Mouse (Mus musculus): Measurements from ENCODE around the gene Ilf2.
A peak's percentile ranks its signal among the peaks of the same experiment; 100 is the strongest.

Ilf2 gene

DNA sequence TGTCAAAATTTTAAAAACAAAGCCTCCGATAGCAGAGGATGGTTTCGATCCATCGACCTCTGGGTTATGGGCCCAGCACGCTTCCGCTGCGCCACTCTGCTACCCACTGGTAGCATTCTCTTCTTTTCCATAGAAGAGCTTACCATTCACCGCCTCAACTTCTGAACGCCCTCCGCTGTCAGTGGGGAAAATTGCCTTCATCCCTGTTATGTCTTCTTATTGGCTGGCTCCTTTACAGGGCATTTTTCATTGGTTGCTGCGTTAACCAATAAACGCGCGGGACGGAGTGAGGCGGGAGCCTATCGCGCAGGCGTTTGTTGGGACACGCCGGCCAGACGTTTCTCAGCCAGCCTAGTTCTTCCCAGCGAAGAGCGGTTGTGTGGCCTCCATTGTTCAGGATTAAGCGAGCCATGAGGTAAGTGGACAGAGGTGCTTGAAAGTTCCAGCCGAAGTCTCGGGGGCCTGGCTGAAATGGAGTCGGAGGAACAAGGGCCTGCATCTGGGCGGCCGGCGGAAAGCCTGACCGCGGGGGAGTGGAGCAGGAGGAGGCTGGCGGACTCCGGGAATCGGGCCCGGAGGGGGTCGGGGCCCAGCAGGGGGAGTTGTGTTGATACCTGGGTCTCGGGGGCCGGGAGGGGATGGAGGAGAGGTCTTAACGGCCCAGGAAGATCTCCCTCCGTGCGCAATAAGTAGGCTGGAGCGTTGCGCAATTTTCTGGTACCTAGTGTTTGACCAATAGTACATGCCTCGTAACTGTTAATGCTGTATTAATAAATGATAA lies at the start of gene Ilf2:
Ilf2 (plus strand) TSS at position 296 of the 781 bp plus-strand sequence.
- DNase-seq (ENCODE audit: low spot score in 2 of 2), result peak; percentile 96 to 98

DNA sequence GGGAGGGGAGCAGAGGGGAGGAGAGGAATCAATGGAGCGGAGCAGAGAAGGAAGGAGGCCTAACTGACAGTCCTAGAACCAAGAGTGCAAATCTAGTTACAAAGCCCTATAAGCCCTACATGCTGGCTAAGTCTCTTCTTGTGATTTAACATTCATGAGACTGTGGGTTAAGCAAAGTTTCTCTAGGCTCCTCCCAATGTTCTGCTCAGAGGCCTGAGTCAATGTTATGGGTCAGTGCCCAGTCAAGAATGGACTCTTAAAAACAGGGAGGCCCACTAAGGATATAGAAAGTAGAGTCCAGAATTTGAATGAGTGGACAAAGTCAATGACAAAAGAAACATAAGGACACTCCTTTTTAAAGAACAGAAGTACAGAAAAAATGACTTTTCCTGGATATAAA lies 48.4 kb upstream of the Ilf2 start:
- no peak for DNase-seq (ENCODE audit: low spot score in 2 of 2)

DNA sequence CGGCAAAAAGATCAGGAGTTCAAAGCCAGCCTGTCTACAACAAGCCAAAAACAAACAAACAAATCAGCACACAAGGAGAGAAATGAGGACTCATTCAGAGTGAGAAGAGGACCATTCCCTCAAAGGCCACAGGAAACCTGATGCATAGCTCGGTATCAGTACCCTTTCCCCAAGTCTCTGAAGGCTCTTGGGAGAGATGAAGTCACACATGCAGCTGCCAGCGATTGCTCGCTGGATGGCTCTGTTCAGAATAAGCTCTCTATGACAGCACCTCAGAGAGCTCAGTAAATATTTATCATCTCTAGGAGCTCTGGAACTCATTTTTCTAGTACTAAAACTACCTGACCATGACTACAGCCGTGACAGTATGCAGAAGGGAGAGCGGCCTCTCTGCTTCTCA lies 47.7 kb upstream of the Ilf2 start:
- DNase-seq (ENCODE audit: low spot score in 2 of 2), result no peak

DNA sequence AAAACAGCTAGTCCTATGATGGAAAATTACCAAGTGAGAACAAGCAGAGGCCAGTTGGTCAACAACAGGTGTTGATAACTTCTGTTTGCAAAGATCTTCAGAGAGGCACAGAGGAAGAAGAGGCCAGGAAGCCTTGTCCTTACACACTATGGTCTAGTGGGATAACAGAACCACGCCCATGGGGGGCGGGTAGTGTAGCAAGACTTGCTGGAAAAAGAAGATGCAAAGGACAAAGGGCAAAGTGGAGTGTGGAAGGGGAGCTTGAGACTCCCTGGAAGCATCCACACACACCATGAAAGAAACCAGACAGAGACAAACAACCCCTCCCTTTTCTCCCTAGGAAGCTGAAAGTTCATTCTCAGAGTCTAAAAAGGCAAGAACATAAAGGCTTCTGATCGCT lies 46.4 kb upstream of the Ilf2 start:
- no peak for DNase-seq (ENCODE audit: low spot score in 2 of 2)

DNA sequence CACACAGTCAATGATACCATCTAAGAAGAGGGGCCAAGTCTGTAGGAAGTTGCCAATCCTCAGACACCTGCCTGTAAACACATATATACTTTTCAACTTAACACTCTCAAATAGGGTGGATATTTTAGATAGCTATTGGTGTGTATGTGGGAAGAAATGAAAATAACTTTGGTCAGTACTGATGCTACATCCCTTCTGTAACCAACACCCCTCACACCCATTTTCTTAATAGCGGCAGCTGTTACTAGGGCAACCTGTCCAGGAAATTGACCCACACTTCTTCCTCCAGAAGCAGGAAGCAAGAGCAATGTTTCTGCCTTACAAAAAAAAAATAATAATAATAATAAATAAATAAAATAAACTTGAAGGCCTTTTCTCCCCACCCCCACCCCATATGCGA lies 43.6 kb upstream of the Ilf2 start:
- no peak for DNase-seq (ENCODE audit: low spot score in 2 of 2)

GRCm38 (mm10) chr3:90432811-90433219 lies 43.1 kb upstream of the Ilf2 start:
- DNase-seq (ENCODE audit: low spot score in 2 of 2), result peak; percentile 49 to 70

DNA sequence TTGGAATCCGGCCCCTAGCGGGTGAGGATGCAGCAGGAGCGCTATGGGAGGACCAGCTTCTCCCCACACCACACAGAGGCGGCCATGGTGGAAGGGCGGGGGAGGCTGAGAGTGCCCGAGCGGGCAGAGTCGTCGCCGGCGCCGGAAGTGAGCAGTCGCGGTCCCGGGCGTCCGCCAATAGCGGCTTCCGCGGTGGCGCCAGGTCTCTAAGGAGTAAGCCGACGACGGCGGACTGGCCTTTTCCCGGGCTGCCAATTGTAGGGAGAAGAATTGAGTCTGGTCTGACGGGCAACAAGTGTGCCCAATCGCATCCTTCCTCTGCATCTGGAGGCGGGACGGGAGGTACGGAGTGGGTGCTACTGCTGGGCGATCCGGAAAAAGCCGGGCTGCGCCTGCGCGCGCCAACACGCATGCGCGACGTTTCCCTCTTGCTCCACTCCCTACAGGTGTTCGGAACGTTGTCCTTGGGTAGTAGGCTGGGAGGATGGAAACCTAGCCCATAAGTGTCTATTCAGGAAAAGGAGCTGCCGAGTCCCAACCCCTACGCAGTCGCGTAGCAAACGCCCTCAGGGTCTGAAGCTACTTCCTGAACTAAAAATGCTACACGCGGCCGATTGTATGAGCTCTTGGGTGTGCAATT lies 42.4 kb upstream of the Ilf2 start, which contains the start of gene Ints3:
Ints3 (minus strand) TSS at position 242 of the 640 bp plus-strand sequence.
- DNase-seq (ENCODE audit: low spot score in 2 of 2), result peak; percentile 100

GRCm38 (mm10) chr3:90434073-90434730 lies 41.7 kb upstream of the Ilf2 start:
- no peak for DNase-seq (ENCODE audit: low spot score in 2 of 2)

DNA sequence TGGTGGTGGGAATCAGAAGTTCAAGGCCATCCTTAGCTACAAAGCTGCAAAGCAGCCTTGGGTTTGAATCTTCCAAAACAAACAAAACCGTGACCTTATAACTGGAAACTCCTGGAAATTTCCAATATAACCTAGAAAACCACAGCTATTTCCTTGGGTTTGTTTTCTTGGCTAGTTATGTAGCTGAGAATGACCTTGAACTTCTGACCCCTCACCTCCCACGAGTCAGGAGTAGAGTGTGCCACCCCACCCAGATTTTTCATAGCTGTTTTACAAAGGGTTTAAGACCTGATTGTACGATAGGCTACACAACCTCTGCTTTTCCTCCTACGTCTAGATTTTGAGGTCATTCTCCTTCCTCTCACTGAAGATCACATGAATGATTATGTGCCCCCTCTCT lies 38.8 kb upstream of the Ilf2 start:
- DNase-seq (ENCODE audit: low spot score in 2 of 2), result no peak

DNA sequence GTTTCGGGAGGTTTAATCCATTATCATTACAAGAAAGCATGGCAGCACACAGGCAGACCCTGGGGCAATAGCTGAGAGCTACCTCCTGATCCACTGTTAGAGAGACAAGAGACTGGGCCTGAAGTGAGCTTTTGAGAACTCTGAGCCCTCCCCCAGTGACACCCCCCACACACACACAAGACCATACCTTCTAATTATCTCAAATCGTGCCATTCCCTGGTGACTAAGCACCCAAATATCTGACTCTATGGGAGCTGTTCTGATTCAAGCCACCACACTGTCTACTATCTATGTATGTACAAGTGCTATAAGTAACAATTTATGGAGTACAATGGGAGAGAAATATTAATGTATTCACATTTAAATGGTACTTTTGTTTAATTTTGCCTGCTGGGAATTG lies 35.2 kb upstream of the Ilf2 start:
- no peak for DNase-seq (ENCODE audit: low spot score in 2 of 2)

DNA sequence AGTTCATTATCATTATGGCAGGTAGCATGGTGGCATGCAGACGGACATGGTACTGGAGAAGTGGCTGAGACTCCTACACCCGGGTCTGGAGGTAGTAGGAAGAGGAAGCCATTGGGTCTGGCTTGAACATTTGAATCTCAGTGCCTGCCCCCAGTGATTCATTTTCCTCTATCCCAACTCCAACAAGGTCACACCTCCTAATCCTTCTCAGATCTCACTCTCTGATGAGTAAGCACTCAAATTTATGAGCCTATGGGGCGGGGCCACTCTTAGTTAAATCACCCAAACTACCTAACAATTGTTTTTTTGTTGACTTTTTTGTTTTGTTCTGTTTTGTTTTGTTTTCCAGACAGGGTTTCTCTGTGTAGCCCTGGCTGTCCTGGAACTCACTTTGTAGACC lies 31.9 kb upstream of the Ilf2 start:
- DNase-seq (ENCODE audit: low spot score in 2 of 2), result no peak

DNA sequence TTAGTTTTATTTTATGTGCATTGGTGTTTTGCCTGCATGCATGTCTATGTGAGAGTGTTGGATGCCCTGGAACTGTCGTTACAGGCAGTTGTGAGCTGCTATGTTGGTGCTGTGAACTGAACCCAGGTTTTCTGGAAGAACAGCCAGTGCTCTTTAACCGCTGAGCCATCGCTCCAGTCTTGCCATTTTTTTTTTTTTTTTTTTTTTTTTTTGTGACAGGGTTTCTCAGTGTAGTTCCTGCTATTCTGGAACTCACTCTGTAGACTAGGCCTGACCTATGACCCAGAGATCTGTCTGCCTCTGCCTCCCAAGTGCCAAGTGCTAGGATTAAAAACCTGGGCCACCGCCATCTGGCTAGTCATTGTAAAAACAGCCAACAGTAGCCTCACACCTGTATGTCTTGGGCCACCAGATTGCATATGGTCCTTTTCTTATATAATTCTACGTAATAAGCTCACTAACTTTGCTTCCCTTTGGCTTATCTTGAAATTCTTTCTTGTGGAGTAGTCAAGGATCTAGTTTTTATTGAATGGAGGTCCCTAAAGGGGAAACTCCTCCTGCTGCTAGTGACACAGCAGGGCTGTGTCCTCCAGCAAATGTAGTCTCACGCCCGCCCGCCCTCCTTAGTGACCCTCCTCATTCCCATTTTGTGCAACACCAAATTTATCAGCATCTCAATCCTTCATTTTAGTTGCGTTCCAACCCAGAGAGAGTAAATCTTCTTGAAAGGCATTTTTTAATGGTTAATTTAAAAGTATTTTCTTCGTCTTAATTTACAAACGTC lies 30.3 kb upstream of the Ilf2 start:
- no peak for DNase-seq (ENCODE audit: low spot score in 2 of 2)

GRCm38 (mm10) chr3:90446389-90447122 lies 29.4 kb upstream of the Ilf2 start:
- DNase-seq (ENCODE audit: low spot score in 2 of 2), result peak; percentile 42 to 48

GRCm38 (mm10) chr3:90447123-90447494 lies 28.8 kb upstream of the Ilf2 start:
- DNase-seq (ENCODE audit: low spot score in 2 of 2), result no peak

DNA sequence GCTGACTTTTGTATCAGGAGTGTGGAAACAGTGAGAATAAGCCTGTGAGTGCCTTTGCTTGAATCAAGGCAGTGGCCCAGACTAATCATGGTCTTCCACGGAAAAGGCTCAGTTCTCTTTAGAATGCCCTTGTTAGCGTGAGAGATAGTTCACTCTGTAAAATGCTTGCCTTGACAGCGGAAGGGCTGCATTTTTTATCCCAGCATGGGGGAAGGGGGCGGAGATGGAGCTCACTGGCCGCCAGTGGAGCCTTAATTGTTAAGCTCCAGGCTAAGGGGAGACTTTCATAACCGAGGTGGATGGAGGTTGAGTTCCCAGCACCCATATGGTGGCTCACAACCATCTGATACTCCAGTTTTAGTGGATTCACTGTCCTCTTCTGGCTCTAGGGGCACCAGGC lies 27.3 kb upstream of the Ilf2 start:
- DNase-seq (ENCODE audit: low spot score in 2 of 2), result no peak

DNA sequence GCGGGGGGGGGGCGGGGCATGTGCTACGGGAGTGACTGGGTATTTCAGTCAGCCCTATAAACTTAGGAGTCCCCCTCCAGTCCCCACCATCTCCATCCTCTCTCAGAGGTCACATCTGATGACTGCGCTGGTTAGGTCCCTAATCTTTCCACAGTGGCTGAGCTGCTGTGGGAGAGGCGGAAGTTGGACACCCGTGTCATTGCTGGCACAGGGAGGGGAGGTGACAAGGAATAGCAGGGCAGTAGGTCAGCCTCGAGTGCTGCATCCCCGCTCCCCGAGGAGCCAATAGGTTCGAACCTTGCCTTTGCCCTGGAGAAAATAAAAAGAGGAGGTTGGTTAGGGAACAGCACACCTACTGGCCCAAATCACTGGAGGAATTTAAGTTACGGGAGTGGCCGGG lies 25.1 kb upstream of the Ilf2 start:
- DNase-seq (ENCODE audit: low spot score in 2 of 2), result no peak

- peak in 1 of 2 experiments; percentile 64 for DNase-seq (ENCODE audit: low spot score in 2 of 2)
Observed at GRCm38 (mm10) chr3:90451396-90452095, 24.4 kb upstream of the Ilf2 start.

DNA sequence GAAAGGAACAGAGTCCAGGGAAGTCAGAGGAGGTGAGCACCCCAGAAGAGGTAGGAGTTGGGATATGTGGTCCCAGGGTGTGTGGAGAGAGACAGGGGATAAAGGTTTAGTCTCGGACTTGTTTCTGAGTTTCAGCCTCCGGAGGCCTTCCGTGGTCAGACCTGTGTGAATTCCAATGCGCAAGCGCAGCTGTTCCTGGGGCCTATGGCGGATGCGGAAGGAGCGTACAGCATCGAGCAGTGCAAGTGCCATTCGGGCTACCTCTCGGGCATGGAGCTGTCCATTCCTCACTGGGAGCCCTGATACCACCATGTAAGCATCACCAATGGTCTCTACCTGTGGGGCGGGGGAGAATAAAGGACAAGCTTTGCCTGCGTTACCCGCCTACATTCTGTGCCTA lies 21.0 kb upstream of the Ilf2 start:
- no peak for DNase-seq (ENCODE audit: low spot score in 2 of 2)

- no peak for DNase-seq (ENCODE audit: low spot score in 2 of 2)
Observed at GRCm38 (mm10) chr3:90459727-90460126, 16.2 kb upstream of the Ilf2 start.

DNA sequence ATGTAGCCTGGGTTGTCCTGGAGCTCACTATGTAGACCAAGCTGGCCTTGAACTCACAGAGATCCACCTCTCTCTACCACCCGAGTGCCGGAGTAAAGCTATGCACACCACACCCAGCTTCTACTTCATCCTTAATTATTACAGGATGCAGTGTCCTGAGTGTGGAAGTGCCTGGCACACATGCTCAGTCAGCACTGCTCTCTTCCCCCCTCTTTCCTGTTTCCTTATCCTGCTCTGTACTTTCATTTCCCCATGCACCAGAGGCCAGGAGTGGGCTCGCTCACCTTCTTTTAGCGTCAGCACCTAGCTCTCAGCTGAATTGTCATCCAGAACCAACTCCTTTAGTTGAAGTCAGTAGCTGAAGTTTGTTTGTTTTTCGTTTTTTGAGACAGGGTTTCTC lies 15.6 kb upstream of the Ilf2 start:
- DNase-seq (ENCODE audit: low spot score in 2 of 2), result no peak

GRCm38 (mm10) chr3:90461935-90462334 lies 14.0 kb upstream of the Ilf2 start:
- no peak for DNase-seq (ENCODE audit: low spot score in 2 of 2)

All from frontal cortex, postnatal 36 days (tissue).